Mouse (Mus musculus): ENCODE measurements around the gene Col25a1. TPM values are rescaled to one million over a fixed set of nuclear protein-coding genes. Genes with fewer than 3 reads are reported as not detected.

The Col25a1 gene
- polyA plus RNA-seq (2012; ENCODE audit: insufficient read depth, insufficient read length, missing spikeins), result not detected in 2 replicates

DNA sequence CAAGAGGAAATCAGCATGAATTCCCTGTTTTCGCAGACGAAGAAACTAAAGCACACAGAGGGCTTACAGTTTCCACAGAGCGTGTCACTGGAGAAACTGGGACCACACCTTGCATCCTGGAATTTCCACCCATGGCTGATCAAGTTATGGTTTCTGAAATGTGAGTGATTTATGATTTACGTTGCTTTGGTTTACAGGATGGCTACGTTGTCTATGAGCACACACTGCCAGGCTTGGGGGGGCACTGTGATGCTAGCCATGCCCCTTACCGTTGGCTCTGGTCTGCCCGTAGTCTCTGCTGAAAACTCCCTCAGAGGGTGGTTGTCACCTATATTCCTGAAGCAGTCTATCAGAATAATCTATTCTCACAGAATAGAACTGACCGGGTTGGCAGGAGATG lies at the start of gene Col25a1:
Col25a1 (plus strand) TSS at position 301 of the 400 bp plus-strand sequence.
- Histone ChIP-seq H3K4me1 (ENCODE audit: control insufficient read depth, insufficient read depth, insufficient read length, low read length) (no peaks in the 10 kb centered on the region), H3K4me3 (ENCODE audit: insufficient read depth, low read depth, low read length) (no peak within 1 kb of the TSS), H3K27ac (replicated peaks; ENCODE audit: low read depth, low read length) (no peak within 1 kb of the TSS)

DNA sequence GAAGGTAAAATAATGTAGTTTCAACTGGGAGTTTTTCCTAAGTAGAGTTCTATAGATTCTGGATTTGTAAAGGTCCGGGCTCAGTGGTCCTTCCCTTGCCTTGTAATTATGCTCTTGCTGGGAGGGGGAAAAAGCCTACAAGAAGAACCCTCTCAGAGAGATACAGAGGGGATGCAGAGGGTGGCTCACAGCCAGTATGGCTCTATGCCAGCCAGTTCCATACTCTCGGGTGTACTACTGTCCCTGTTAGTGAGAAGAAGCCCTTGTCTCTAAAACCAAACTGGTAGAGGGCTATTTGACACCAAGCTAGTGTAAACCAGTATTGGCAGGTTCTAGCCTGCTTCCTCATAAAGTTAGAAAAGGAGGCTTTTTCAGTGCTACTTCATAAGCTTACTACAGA lies 48.0 kb upstream of the Col25a1 start:
- Histone ChIP-seq H3K27ac (replicated peaks; ENCODE audit: low read depth, low read length) (no peak overlapping the region), H3K4me3 (ENCODE audit: insufficient read depth, low read depth, low read length) (no peak overlapping the region), H3K4me1 (ENCODE audit: control insufficient read depth, insufficient read depth, insufficient read length, low read length) (no peaks in the 10 kb centered on the region)

DNA sequence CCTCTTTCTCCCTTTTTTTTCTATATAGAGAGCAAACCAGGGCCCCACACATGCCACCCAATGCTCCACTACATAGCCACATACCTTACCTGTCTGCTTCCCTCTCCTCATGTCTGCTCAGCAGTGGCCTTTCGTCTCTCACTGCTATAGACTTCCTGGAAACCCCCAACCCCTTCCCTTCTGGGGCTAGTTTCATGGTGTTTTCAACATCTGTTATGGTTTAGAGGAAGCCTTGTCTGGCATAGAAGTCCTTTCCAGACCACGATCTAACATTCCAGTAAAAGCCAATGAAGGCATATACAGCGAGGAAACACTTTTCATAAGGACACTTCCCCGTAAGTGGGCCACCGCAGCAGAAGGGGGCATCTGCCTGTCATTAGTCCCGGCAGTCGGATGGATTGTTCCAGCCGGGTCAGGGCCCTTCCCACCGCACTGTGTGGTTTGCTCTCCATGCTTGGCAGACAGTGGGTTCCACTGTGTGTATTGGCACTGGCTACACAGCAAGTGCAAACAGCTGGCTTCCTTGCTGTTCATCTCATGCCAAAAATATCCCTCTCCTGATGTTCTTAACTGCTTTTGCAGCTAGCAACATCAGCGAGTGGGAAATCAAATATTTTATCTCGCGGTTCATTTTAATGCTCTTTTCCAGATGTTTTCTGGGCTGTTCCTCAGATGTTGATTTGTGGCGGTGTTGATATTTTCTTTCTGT lies 44.8 kb upstream of the Col25a1 start:
- Histone ChIP-seq H3K4me1 (ENCODE audit: control insufficient read depth, insufficient read depth, insufficient read length, low read length) (no peaks in the 10 kb centered on the region), H3K27ac (replicated peaks; ENCODE audit: low read depth, low read length) (no peak overlapping the region), H3K4me3 (ENCODE audit: insufficient read depth, low read depth, low read length) (no peak overlapping the region)

DNA sequence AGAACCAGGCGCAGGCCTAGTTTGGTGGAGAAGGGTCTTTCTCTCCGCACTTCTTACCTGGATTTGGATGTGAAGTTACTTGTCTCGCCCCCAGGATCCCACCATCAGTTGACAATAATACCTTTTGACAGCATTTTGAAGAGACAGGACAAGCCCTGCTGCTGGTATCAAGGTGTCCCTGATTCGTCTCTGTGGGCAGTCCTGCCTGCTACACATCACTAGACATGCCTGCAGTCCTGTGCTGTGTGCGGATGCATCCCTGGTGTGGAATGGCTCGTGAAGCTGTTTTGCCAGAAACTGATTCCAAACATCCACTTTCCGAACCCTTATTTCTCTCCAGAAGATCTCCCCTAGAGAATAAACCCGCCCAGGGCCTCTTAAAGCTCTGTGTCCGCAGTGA lies 43.8 kb upstream of the Col25a1 start:
- Histone ChIP-seq H3K27ac (replicated peaks; ENCODE audit: low read depth, low read length) (no peak overlapping the region), H3K4me1 (ENCODE audit: control insufficient read depth, insufficient read depth, insufficient read length, low read length) (no peaks in the 10 kb centered on the region)

DNA sequence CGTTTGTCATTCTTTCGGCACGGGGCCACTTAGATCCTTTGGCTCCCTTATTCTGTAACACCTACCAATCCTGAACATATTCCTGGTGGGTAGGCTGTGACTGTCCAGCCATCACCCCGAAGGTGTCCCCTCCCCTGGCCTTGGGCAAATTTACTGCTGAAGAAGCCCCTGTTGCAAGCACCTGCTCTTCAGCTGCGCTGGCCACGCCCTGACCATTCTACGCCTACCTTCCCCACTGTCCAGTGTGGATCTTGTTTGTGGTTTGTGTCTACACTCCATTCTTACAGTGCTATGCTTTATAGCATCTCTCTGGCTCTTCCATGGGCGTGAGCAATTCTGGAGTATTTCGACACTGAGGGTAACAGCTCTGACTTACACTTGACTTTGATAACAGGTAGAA lies 42.6 kb upstream of the Col25a1 start:
- Histone ChIP-seq H3K4me3 (ENCODE audit: insufficient read depth, low read depth, low read length) (no peak overlapping the region), H3K27ac (replicated peaks; ENCODE audit: low read depth, low read length) (no peak overlapping the region), H3K4me1 (ENCODE audit: control insufficient read depth, insufficient read depth, insufficient read length, low read length) (no peaks in the 10 kb centered on the region)

More for the DNA sequence above, 43.8 kb upstream of the Col25a1 start:
- no peak overlapping the region for H3K4me3 ChIP-seq (ENCODE audit: insufficient read depth, low read depth, low read length)

DNA sequence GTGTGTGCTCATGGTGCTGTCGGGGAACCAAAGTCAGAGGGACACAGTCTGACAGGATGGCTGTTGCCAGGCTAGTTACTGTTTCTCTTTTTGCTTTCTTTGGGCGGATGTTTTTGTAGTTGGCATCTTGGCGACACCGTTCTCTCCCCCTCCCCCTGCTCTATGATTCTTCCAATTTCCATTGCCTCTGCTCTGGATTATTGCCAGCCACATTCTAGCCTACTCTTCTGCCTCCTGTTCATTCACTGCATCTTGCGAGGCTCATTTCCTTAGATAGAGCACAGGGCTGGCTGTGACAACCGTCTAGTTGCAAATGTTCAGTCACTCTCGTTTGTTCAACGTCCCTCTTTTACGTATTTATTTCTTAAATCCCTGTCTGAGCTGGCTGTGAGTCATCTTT lies 40.8 kb upstream of the Col25a1 start:
- Histone ChIP-seq H3K4me1 (ENCODE audit: control insufficient read depth, insufficient read depth, insufficient read length, low read length) (no peaks in the 10 kb centered on the region), H3K27ac (replicated peaks; ENCODE audit: low read depth, low read length) (no peak overlapping the region)

DNA sequence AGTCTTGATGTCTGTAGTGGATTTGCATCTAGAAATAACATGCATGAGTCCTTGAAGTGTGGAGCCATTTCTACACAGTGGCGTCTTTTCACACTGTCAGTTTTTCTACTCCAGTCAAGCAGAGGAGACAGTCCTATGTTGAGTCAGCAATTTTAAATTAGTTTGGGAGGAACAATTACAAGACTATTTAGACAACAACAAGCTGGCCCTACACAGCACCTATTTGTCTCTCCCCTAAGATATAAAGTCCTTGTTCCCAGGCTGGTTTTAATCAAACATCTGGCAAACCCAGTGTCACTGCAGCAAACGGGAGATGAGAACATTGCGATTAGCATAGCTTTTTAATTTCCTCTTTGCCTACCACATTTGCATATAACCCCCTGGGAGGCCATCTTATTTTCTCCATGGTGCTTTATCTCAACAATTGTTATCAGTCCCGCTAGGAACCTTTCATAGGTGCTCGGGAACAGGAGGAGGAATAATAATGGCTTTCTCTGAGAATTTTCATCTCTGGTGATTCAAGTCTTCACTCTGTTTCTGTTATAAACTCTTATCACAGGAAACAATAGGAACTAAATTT lies 37.1 kb upstream of the Col25a1 start:
- no peaks in the 10 kb centered on the region for H3K4me1 ChIP-seq (ENCODE audit: control insufficient read depth, insufficient read depth, insufficient read length, low read length)
- no peak overlapping the region for H3K4me3 ChIP-seq (ENCODE audit: insufficient read depth, low read depth, low read length)
- no peak overlapping the region for H3K27ac ChIP-seq (replicated peaks; ENCODE audit: low read depth, low read length)

More for the DNA sequence above, 40.8 kb upstream of the Col25a1 start:
- no peak overlapping the region for H3K4me3 ChIP-seq (ENCODE audit: insufficient read depth, low read depth, low read length)

DNA sequence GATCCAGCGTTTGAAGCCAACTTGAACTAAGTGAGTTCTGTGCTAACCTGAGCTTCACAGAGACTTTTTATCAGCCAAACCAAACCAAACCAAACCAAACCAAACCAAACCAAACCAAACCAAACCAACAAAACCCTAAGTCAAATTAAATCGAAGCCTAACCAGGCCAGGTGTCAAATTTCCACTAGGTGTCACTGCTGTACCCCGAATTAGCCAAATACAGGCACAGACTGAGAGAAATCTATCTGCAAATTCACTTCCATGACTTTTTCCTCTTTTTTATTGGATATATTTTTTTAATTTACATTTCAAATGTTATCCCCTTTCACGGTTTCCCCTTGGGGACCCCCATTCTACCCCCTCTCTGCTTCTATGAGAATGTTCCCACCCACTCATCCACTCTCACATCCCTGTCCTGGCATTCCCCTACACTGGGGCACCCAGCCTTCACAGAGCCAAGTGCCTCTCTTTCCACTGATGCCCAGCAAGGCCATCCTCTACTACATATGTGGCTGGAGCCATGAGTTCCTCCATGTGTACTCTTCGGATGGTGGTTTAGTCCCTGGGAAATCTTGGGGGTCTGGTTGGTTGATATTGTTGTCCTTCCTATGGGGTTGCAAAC lies 36.0 kb upstream of the Col25a1 start:
- H3K4me1 ChIP-seq (ENCODE audit: control insufficient read depth, insufficient read depth, insufficient read length, low read length), result no peaks in the 10 kb centered on the region
- H3K4me3 ChIP-seq (ENCODE audit: insufficient read depth, low read depth, low read length), result no peak overlapping the region
- no peak overlapping the region for H3K27ac ChIP-seq (replicated peaks; ENCODE audit: low read depth, low read length)

DNA sequence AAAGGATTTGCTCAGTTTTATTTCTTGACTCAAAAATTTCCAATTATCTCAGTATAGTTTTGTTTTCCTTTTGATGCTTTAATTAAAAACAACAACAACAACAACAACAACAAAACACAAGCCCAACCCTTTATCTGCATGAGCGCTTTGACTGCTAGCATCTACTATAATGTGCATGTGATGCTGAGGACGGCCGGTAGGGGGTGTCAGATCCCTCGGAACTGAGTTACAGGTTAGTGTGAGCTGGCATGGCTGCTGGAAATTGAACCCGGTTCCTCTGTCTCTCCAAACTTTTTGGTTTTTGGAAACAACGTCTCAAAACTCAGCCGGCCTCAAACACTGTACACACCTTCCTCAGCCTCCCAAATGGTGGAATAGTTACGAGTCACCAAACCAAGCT lies 27.8 kb upstream of the Col25a1 start:
- no peaks in the 10 kb centered on the region for H3K4me1 ChIP-seq (ENCODE audit: control insufficient read depth, insufficient read depth, insufficient read length, low read length)
- H3K27ac ChIP-seq (replicated peaks; ENCODE audit: low read depth, low read length), result no peak overlapping the region
- H3K4me3 ChIP-seq (ENCODE audit: insufficient read depth, low read depth, low read length), result no peak overlapping the region

DNA sequence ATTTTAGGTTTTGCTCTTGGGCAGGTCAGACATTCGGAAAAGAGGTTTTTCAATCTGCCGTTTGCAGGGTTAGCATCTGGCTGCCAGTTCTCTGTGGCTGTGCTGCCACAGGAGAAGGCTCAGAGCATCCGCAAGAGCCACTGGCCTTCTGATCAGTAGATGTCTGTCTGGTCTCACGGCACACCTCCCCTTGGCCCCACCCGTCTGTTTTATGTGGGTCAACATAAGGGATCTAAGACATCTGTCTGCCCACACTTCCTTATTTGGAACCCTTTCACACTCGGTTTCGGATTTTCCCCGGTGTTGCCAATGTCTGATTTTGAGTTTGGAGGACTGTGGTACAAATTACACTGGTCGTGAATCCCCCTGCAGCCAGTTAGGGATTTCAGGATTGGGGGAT lies 26.8 kb upstream of the Col25a1 start:
- no peak overlapping the region for H3K27ac ChIP-seq (replicated peaks; ENCODE audit: low read depth, low read length)
- no peaks in the 10 kb centered on the region for H3K4me1 ChIP-seq (ENCODE audit: control insufficient read depth, insufficient read depth, insufficient read length, low read length)
- H3K4me3 ChIP-seq (ENCODE audit: insufficient read depth, low read depth, low read length), result no peak overlapping the region

DNA sequence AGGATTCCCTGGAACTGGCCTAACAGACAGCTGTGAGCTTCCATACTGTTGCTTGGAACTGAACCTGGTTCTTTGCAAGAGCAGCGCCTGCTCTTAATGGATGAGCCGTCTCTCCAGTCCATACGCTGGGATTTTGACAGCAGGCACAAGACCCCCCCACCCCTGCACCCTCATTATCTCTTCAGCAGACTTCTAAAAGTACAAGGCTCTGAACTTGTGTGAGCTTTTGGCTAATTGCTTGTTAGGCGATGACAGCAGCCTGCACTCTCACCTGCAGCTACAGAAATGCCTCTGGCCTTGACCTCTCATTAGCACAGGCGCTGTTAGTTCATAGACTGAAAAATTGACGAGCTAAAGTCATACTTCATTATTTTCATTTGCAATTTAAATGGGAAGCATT lies 14.4 kb upstream of the Col25a1 start:
- H3K4me1 ChIP-seq (ENCODE audit: control insufficient read depth, insufficient read depth, insufficient read length, low read length), result no peaks in the 10 kb centered on the region
- no peak overlapping the region for H3K27ac ChIP-seq (replicated peaks; ENCODE audit: low read depth, low read length)
- H3K4me3 ChIP-seq (ENCODE audit: insufficient read depth, low read depth, low read length), result no peak overlapping the region

DNA sequence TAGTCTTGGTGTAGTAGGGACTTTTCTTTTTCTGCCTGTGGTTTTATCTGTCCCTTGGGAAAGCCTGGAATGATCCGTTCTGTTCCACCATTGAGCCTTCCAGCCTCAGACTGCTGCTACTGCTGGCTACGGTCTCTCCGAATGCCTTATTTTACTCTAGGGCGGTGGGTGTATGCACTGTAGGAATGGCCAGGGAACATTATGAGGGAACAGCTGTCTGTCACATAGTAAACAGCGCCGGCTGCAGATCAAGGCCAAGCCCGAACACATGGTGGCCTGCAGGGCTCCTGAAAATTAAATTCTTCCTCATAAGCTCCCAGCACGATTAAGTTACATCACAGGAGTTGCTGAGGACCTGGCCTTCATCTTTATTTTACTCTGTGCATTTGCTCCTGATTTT lies 3.5 kb upstream of the Col25a1 start:
- H3K4me3 ChIP-seq (ENCODE audit: insufficient read depth, low read depth, low read length), result no peak overlapping the region
- H3K4me1 ChIP-seq (ENCODE audit: control insufficient read depth, insufficient read depth, insufficient read length, low read length), result no peaks in the 10 kb centered on the region
- H3K27ac ChIP-seq (replicated peaks; ENCODE audit: low read depth, low read length), result no peak overlapping the region

DNA sequence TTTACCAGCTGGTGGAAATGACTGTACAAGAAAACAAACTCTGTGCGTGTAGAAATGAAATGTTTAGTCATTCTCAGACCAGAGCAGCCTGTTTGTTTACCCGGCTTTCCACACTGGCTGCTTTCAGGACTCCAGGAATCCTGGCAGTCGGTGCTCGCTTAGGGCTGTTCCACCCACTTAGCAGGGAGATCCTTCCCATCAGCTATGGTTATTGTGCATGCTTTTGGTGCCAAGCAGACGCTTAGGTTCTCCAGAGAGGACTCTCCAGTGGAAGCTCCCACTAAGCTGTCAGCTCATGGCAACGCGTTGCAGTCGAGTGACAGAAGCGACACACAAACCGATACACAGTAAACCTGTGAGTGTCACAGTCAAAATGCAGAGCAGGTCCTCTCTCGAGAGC lies 2.7 kb upstream of the Col25a1 start:
- Histone ChIP-seq H3K27ac (replicated peaks; ENCODE audit: low read depth, low read length) (no peak overlapping the region), H3K4me1 (ENCODE audit: control insufficient read depth, insufficient read depth, insufficient read length, low read length) (no peaks in the 10 kb centered on the region), H3K4me3 (ENCODE audit: insufficient read depth, low read depth, low read length) (no peak overlapping the region)

DNA sequence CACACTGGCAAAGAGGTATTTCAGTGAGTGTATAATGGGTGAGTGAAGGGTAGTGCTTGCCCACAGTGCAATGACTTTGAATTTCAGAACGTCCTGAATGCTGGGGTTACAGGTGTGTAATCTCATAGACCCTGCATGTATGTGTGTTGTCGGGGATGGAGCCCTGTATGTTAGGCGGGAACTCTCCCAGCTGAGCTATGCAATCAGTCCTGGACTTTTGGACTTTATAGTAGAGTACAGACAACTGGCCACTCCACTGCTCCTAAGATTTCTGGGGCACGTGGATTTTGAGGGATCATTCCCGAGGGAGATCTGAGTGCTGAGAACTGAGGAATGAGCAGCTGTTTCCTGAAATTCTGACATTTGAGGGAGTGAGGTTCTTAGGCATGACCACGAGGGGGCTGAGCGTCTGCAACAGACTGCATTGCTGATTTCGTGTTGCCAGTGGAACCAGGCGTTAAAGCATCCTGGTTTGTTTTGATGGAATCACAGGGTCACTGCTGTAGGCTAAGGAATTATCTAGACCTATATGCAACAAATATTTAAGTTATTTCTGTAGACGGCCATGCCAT lies 1.6 kb upstream of the Col25a1 start:
- Histone ChIP-seq H3K27ac (replicated peaks; ENCODE audit: low read depth, low read length) (no peak overlapping the region), H3K4me3 (ENCODE audit: insufficient read depth, low read depth, low read length) (no peak overlapping the region), H3K4me1 (ENCODE audit: control insufficient read depth, insufficient read depth, insufficient read length, low read length) (no peaks in the 10 kb centered on the region)

DNA sequence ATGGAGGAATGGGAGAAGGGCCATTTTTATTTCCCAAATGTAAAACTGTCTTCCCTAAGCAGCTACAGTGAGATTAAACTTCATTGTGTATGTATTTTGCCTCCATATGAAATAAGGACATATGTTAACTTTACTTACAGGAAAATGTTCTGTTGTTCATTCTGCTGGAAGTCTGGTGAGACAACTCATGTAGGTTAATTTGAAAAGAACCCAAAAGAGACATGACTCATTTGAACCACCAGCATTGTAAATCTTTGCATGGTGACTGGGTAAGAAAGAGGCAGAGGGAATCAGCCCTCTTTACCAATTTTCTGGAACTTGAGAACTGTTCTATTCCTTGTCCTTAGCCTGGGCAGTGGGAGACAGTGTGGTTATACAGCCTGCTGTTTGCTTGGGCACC lies 5.9 kb downstream of the Col25a1 start:
- Histone ChIP-seq H3K4me1 (ENCODE audit: control insufficient read depth, insufficient read depth, insufficient read length, low read length) (no peaks in the 10 kb centered on the region), H3K27ac (replicated peaks; ENCODE audit: low read depth, low read length) (no peak overlapping the region), H3K4me3 (ENCODE audit: insufficient read depth, low read depth, low read length) (no peak overlapping the region)

Measured in brown adipose tissue, adult 24 weeks (tissue).